Mouse (Mus musculus): ENCODE measurements around the gene Sipa1. TPM values are rescaled to one million over a fixed set of nuclear protein-coding genes. Genes with fewer than 3 reads are reported as not detected.

Gene Sipa1
- polyA plus RNA-seq, 1 experiment from 2014 or later, result 17.0 TPM

GRCm38 (mm10) chr19:5641021-5641420 lies 22.5 kb downstream of the Sipa1 start:
- no peak overlapping the region for H3K4me2 ChIP-seq (ENCODE audit: low read depth)
- H3K9me3 ChIP-seq (ENCODE audit: control insufficient read depth, low read length), result no peaks in the 10 kb centered on the region
- no peak overlapping the region for H3K27ac ChIP-seq (ENCODE audit: low read depth, low read length)
- H3K9ac ChIP-seq (ENCODE audit: low read length), result no peak overlapping the region
- no peak for ATAC-seq (ENCODE audit: insufficient read depth, low FRiP score, low TSS enrichment)
- peaks cover 27% of the 10 kb centered on the region for H3K36me3 ChIP-seq (ENCODE audit: control insufficient read depth, insufficient read depth, low read length)
- peaks cover 9% of the 10 kb centered on the region for H3K4me1 ChIP-seq (ENCODE audit: control insufficient read depth, insufficient read depth, low read length)
- no peaks in the 10 kb centered on the region for H3K27me3 ChIP-seq (ENCODE audit: control insufficient read depth, insufficient read depth, low read length)
- 94% methylated on average over 17 of the region's 17 CpGs for WGBS
- no peak overlapping the region for H3K4me3 ChIP-seq (ENCODE audit: low read depth, low read length)
- no peak for DNase-seq (ENCODE audit: low spot score)

DNA sequence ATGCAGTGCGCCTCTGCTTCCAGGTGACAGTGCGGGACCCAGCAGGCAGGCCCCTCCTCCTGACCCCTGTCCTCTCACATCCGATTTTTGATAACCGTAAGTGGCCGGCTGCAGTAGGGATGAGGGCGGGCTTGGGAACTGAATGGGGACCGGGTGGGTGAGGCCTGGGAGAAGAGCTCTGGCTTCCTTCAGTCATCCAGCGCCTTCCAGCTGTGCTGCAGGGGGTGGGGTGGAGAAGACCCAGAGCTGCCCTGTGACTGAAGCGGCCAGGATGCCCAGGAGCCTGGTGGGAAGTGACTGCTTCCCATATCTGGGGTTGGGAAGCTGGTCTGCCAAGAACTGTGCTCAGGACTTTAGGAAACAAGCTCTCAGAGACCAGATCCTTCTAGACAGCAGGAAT lies 23.2 kb downstream of the Sipa1 start:
- no peak overlapping the region for H3K27ac ChIP-seq (ENCODE audit: low read depth, low read length)
- ATAC-seq (ENCODE audit: insufficient read depth, low FRiP score, low TSS enrichment) (no peak), DNase-seq (ENCODE audit: low spot score) (no peak)
- H3K36me3 ChIP-seq (ENCODE audit: control insufficient read depth, insufficient read depth, low read length), result peaks cover 23% of the 10 kb centered on the region
- no peak overlapping the region for H3K4me2 ChIP-seq (ENCODE audit: low read depth)
- no peaks in the 10 kb centered on the region for H3K27me3 ChIP-seq (ENCODE audit: control insufficient read depth, insufficient read depth, low read length)
- no peak overlapping the region for H3K9ac ChIP-seq (ENCODE audit: low read length)
- no peaks in the 10 kb centered on the region for H3K9me3 ChIP-seq (ENCODE audit: control insufficient read depth, low read length)
- no peak overlapping the region for H3K4me3 ChIP-seq (ENCODE audit: low read depth, low read length)
- H3K4me1 ChIP-seq (ENCODE audit: control insufficient read depth, insufficient read depth, low read length), result peaks cover 9% of the 10 kb centered on the region
- 65% methylated on average over 9 of the region's 9 CpGs for WGBS

DNA sequence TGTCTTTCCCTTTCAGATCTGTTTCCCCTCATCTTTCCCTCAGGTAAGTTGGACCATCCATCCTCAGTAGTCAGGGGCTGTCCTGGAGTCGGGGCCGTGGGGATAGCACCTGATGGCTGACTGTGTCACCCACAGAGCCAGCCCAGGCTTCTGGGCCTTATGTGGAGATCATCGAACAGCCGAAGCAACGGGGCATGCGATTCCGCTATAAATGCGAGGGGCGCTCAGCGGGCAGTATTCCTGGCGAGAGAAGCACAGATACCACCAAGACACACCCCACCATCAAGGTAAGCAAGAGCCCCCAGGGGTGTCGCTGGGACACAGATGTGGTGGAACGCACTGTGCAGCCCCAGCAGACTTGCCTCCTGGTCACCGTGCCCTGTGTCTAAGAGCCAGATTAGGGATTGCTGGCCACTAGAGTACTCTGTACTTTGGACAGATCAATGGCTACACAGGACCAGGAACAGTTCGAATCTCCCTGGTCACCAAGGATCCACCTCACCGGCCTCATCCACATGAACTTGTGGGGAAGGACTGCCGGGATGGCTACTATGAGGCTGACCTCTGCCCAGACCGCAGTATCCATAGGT lies 25.0 kb downstream of the Sipa1 start:
- Histone ChIP-seq H3K9me3 (ENCODE audit: control insufficient read depth, low read length) (no peaks in the 10 kb centered on the region), H3K4me3 (ENCODE audit: low read depth, low read length) (peak overlapping the region; percentile 75), H3K27ac (ENCODE audit: low read depth, low read length) (no peak overlapping the region; the same call in 1 of the 2 replicates), H3K36me3 (ENCODE audit: control insufficient read depth, insufficient read depth, low read length) (peaks cover 17% of the 10 kb centered on the region), H3K4me1 (ENCODE audit: control insufficient read depth, insufficient read depth, low read length) (peaks cover 9% of the 10 kb centered on the region), H3K27me3 (ENCODE audit: control insufficient read depth, insufficient read depth, low read length) (no peaks in the 10 kb centered on the region), H3K9ac (ENCODE audit: low read length) (peak overlapping the region; percentile 93), H3K4me2 (ENCODE audit: low read depth) (peak overlapping the region; percentile 97)
- ATAC-seq (ENCODE audit: insufficient read depth, low FRiP score, low TSS enrichment) (0 out of 2 replicates have a peak, but pooled peaks have one; percentile 18), DNase-seq (ENCODE audit: low spot score) (no peak)
- 94% methylated on average over 18 of the region's 18 CpGs for WGBS

DNA sequence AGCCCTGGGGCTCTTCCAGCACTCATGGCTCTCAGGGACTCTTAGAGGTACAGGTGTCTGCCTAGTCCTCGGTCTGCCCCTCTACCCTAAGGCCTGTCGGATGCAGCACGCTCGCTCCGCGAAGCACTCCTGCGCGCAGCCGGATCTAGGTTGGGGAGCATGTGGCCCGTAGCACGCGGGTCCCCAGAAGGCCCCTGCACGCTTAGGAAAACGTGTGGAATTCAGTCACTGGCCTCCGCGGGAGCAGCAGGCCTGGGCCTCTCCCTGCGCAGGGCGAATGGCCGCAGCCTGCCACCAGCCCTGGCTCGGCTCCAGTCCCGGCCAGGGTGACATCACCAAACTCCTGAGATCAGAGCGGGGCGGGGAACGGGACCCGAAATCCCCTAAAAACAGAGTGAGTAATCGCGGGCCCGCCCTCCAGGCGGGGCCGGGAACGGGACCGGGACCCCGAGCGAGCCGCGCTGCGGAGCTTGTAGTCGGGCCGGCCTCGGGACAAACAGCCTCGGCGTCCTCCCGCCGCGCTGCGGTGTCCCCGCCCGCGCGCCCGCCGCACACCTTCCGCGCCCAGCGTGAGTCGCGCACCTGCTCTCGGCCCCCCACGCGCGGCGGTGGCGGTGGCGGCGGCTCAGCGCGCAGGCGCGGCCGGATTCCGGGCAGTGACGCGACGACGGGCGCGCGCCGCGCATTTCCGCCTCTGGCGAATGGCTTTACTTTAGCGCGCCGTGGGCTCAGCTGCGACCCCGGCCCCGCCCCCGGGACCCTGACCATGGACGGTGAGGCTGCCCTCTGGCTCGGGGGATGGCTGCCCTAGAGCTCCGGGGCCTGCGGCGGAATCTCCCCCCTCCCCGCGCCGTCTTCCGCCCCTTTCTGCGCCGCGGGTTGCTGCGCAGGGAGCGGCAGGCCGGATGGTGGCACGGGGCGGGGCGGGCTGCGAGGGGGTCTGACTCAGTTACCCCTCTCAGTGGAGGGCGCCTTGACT lies 26.1 kb downstream of the Sipa1 start, which contains the start of gene Rela:
Rela (plus strand) TSS at position 415 of the 979 bp plus-strand sequence.
- H3K4me2 ChIP-seq (ENCODE audit: low read depth), result peak within 1 kb of the TSS; percentile 97
- H3K9me3 ChIP-seq (ENCODE audit: control insufficient read depth, low read length), result no peaks in the 10 kb centered on the region
- H3K4me1 ChIP-seq (ENCODE audit: control insufficient read depth, insufficient read depth, low read length), result peaks cover 9% of the 10 kb centered on the region
- H3K27ac ChIP-seq (ENCODE audit: low read depth, low read length), result peak within 1 kb of the TSS; percentile 83
- WGBS, result under 1% methylated on average over 89 of the region's 109 CpGs
- H3K27me3 ChIP-seq (ENCODE audit: control insufficient read depth, insufficient read depth, low read length), result no peaks in the 10 kb centered on the region
- peak within 1 kb of the TSS; percentile 93 for H3K9ac ChIP-seq (ENCODE audit: low read length)
- peaks cover 14% of the 10 kb centered on the region for H3K36me3 ChIP-seq (ENCODE audit: control insufficient read depth, insufficient read depth, low read length)
- peak within 1 kb of the TSS; percentile 75 for H3K4me3 ChIP-seq (ENCODE audit: low read depth, low read length)
- peak; percentile 87 for DNase-seq (ENCODE audit: low spot score)
- peak; percentile 79 for ATAC-seq (ENCODE audit: insufficient read depth, low FRiP score, low TSS enrichment)

DNA sequence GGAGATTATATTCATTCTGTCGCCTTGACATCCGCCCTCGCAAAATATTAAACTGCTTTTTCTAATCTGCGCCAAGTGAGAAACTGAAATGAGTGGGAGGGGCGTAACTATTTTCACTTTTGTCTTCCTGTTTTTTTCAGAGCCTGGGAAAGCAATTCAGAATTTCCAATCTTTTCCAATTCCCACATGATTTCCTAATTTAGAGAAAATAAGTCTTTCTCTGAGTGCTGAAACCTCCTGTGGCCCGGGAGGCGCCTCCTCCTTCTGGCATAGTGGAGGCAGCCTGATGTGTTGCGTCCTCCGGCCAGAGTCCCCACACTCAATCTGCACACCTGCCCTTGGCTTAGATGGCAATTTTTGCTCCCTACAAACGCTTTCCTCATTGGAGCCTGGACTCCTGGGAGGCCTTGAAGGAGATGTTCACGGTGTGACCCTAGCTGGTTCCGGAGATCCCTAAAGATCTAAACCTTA lies 26.9 kb downstream of the Sipa1 start:
- Histone ChIP-seq H3K4me3 (ENCODE audit: low read depth, low read length) (peak overlapping the region; percentile 75), H3K27ac (ENCODE audit: low read depth, low read length) (peak overlapping the region; percentile 83; the same call in 1 of the 2 replicates), H3K27me3 (ENCODE audit: control insufficient read depth, insufficient read depth, low read length) (no peaks in the 10 kb centered on the region), H3K4me2 (ENCODE audit: low read depth) (peak overlapping the region; percentile 97), H3K9ac (ENCODE audit: low read length) (peak overlapping the region; percentile 93), H3K36me3 (ENCODE audit: control insufficient read depth, insufficient read depth, low read length) (peaks cover 9% of the 10 kb centered on the region), H3K9me3 (ENCODE audit: control insufficient read depth, low read length) (no peaks in the 10 kb centered on the region), H3K4me1 (ENCODE audit: control insufficient read depth, insufficient read depth, low read length) (peaks cover 9% of the 10 kb centered on the region)
- DNase-seq (ENCODE audit: low spot score) (no peak), ATAC-seq (ENCODE audit: insufficient read depth, low FRiP score, low TSS enrichment) (no peak)
- 41% methylated on average over 12 of the region's 12 CpGs for WGBS

- H3K4me2 ChIP-seq (ENCODE audit: low read depth), result no peak overlapping the region
- H3K36me3 ChIP-seq (ENCODE audit: control insufficient read depth, insufficient read depth, low read length), result peaks cover 4% of the 10 kb centered on the region
- H3K27ac ChIP-seq (ENCODE audit: low read depth, low read length), result no peak overlapping the region
- ATAC-seq (ENCODE audit: insufficient read depth, low FRiP score, low TSS enrichment) (no peak), DNase-seq (ENCODE audit: low spot score) (no peak)
- peaks cover 9% of the 10 kb centered on the region for H3K4me1 ChIP-seq (ENCODE audit: control insufficient read depth, insufficient read depth, low read length)
- H3K9me3 ChIP-seq (ENCODE audit: control insufficient read depth, low read length), result no peaks in the 10 kb centered on the region
- WGBS, result 87% methylated on average over 7 of the region's 7 CpGs
- no peaks in the 10 kb centered on the region for H3K27me3 ChIP-seq (ENCODE audit: control insufficient read depth, insufficient read depth, low read length)
- no peak overlapping the region for H3K4me3 ChIP-seq (ENCODE audit: low read depth, low read length)
- no peak overlapping the region for H3K9ac ChIP-seq (ENCODE audit: low read length)
Measured at GRCm38 (mm10) chr19:5636036-5636570, 27.4 kb downstream of the Sipa1 start.

- ATAC-seq (ENCODE audit: insufficient read depth, low FRiP score, low TSS enrichment) (no peak), DNase-seq (ENCODE audit: low spot score) (no peak)
- H3K4me2 ChIP-seq (ENCODE audit: low read depth), result no peak overlapping the region
- H3K9ac ChIP-seq (ENCODE audit: low read length), result no peak overlapping the region
- no peaks in the 10 kb centered on the region for H3K36me3 ChIP-seq (ENCODE audit: control insufficient read depth, insufficient read depth, low read length)
- WGBS, result 79% methylated on average over 9 of the region's 9 CpGs
- H3K4me1 ChIP-seq (ENCODE audit: control insufficient read depth, insufficient read depth, low read length), result peaks cover 5% of the 10 kb centered on the region; the same call in 1 of the 2 replicates
- no peak overlapping the region for H3K4me3 ChIP-seq (ENCODE audit: low read depth, low read length)
- no peaks in the 10 kb centered on the region for H3K27me3 ChIP-seq (ENCODE audit: control insufficient read depth, insufficient read depth, low read length)
- no peaks in the 10 kb centered on the region for H3K9me3 ChIP-seq (ENCODE audit: control insufficient read depth, low read length)
- H3K27ac ChIP-seq (ENCODE audit: low read depth, low read length), result no peak overlapping the region
Measured at GRCm38 (mm10) chr19:5632120-5632519, 31.4 kb downstream of the Sipa1 start.

GRCm38 (mm10) chr19:5629907-5630306 lies 33.6 kb downstream of the Sipa1 start:
- no peaks in the 10 kb centered on the region for H3K27me3 ChIP-seq (ENCODE audit: control insufficient read depth, insufficient read depth, low read length)
- no peak overlapping the region for H3K4me2 ChIP-seq (ENCODE audit: low read depth)
- H3K36me3 ChIP-seq (ENCODE audit: control insufficient read depth, insufficient read depth, low read length), result no peaks in the 10 kb centered on the region
- DNase-seq (ENCODE audit: low spot score) (no peak), ATAC-seq (ENCODE audit: insufficient read depth, low FRiP score, low TSS enrichment) (no peak)
- H3K4me1 ChIP-seq (ENCODE audit: control insufficient read depth, insufficient read depth, low read length), result no peaks in the 10 kb centered on the region
- H3K4me3 ChIP-seq (ENCODE audit: low read depth, low read length), result no peak overlapping the region
- no peak overlapping the region for H3K9ac ChIP-seq (ENCODE audit: low read length)
- no peak overlapping the region for H3K27ac ChIP-seq (ENCODE audit: low read depth, low read length)
- no peaks in the 10 kb centered on the region for H3K9me3 ChIP-seq (ENCODE audit: control insufficient read depth, low read length)
